Mouse (Mus musculus) midbrain, embryonic 13.5 days (tissue): ENCODE data around the gene Tgoln1. TPM values are rescaled to one million over a fixed set of nuclear protein-coding genes. Genes with fewer than 3 reads are reported as not detected.

Experiments used
- ATAC-seq: fragments of 200-750 bp; cut with Nextera tagmentation; 2 replicates; pipeline ENCODE4 v1.8.0; 2017; ENCODE audit warnings: mild to moderate bottlenecking, moderate TSS enrichment, moderate library complexity
- H3K27ac ChIP-seq: fragments of 300-500 bp; sonication (generic); 2 replicates; pipeline ENCODE4 v1.5.1; 2015; ENCODE audit warnings: inconsistent platforms, mild to moderate bottlenecking, moderate library complexity
- H3K27me3 ChIP-seq: fragments of 300-500 bp; sonication (generic); 2 replicates; pipeline ENCODE4 v1.6.1; 2015; ENCODE audit warnings: mild to moderate bottlenecking, inconsistent platforms
- H3K36me3 ChIP-seq: fragments of 300-500 bp; sonication (generic); 2 replicates; pipeline ENCODE4 v1.6.1; 2015; ENCODE audit warnings: mild to moderate bottlenecking, inconsistent platforms
- H3K4me1 ChIP-seq: fragments of 300-500 bp; sonication (generic); replicated peaks from 2 replicates; pipeline ENCODE4 v1.6.1; 2015; ENCODE audit warnings: inconsistent platforms
- H3K4me2 ChIP-seq: fragments of 300-500 bp; sonication (generic); replicated peaks from 2 replicates; pipeline ENCODE4 v1.6.1; 2015; ENCODE audit warnings: moderate library complexity, mild to moderate bottlenecking, inconsistent platforms
- H3K4me3 ChIP-seq: fragments of 300-500 bp; sonication (generic); replicated peaks from 2 replicates; pipeline ENCODE4 v1.5.1; 2015; ENCODE audit warnings: mild to moderate bottlenecking, inconsistent platforms
- H3K9ac ChIP-seq: fragments of 300-500 bp; sonication (generic); replicated peaks from 2 replicates; pipeline ENCODE4 v1.6.1; 2015; ENCODE audit warnings: mild to moderate bottlenecking, inconsistent platforms
- H3K9me3 ChIP-seq: fragments of 300-500 bp; sonication (generic); 2 replicates; pipeline ENCODE4 v1.6.1; 2016; ENCODE audit warnings: mild to moderate bottlenecking, inconsistent platforms
- WGBS: fragments of 180-500 bp; shearing (Covaris S2); methylation state at CpG from one replicate; pipeline ENCODE4 v1.1.7; 2015; 5-methylcytosine and 5-hydroxymethylcytosine counted together
- polyA plus RNA-seq: library from polyadenylated mRNA; unstranded; fragments of >200 nt; fragmentation: Nextera tagmentation; extraction: Ambion mirVana; gene quantifications from 2 replicates; pipeline ENCODE4 v1.2.1, GENCODE M21; 2015

Gene Tgoln1
- polyA plus RNA-seq, 1 experiment from 2014 or later = 39.6 TPM

- Histone ChIP-seq H3K27me3 (no peaks in the 10 kb centered on the region), H3K4me2 (no peak overlapping the region), H3K27ac (no peak overlapping the region), H3K9ac (no peak overlapping the region), H3K36me3 (peaks cover 15% of the 10 kb centered on the region), H3K4me1 (no peaks in the 10 kb centered on the region), H3K9me3 (no peaks in the 10 kb centered on the region), H3K4me3 (no peak overlapping the region)
- ATAC-seq = no peak
- WGBS = 88% methylated on average over 4 of the region's 4 CpGs
Measured at GRCm38 (mm10) chr6:72583211-72583839, 33.5 kb downstream of the Tgoln1 start.

- H3K36me3 ChIP-seq = peaks cover 22% of the 10 kb centered on the region
Measured at GRCm38 (mm10) chr6:72581625-72582382, 35.0 kb downstream of the Tgoln1 start.

GRCm38 (mm10) chr6:72576041-72576440 lies 40.8 kb downstream of the Tgoln1 start:
- Histone ChIP-seq H3K9ac (no peak overlapping the region), H3K4me2 (no peak overlapping the region), H3K4me1 (no peaks in the 10 kb centered on the region), H3K27ac (no peak overlapping the region), H3K4me3 (no peak overlapping the region), H3K27me3 (no peaks in the 10 kb centered on the region), H3K36me3 (peaks cover 43% of the 10 kb centered on the region), H3K9me3 (no peaks in the 10 kb centered on the region)
- ATAC-seq = no peak
- 93% methylated on average over 3 of the region's 3 CpGs for WGBS

More at GRCm38 (mm10) chr6:72581625-72582382, 35.0 kb downstream of the Tgoln1 start:
- Histone ChIP-seq H3K9me3 (no peaks in the 10 kb centered on the region), H3K27me3 (no peaks in the 10 kb centered on the region), H3K4me1 (no peaks in the 10 kb centered on the region), H3K27ac (no peak overlapping the region), H3K4me3 (no peak overlapping the region), H3K9ac (no peak overlapping the region; the same call in 1 of the 2 replicates), H3K4me2 (no peak overlapping the region)
- WGBS = 73% methylated on average over 11 of the region's 11 CpGs
- no peak for ATAC-seq

GRCm38 (mm10) chr6:72571826-72572225 lies 45.0 kb downstream of the Tgoln1 start:
- ATAC-seq = no peak
- H3K36me3 ChIP-seq = peaks cover 32% of the 10 kb centered on the region
- no peak overlapping the region for H3K9ac ChIP-seq
- H3K4me1 ChIP-seq = no peaks in the 10 kb centered on the region
- no peak overlapping the region for H3K4me3 ChIP-seq
- no peak overlapping the region for H3K4me2 ChIP-seq
- H3K27me3 ChIP-seq = no peaks in the 10 kb centered on the region
- H3K27ac ChIP-seq = no peak overlapping the region
- 50% methylated on average over 3 of the region's 3 CpGs for WGBS
- H3K9me3 ChIP-seq = no peaks in the 10 kb centered on the region

GRCm38 (mm10) chr6:72570644-72571397 lies 46.0 kb downstream of the Tgoln1 start:
- no peak for ATAC-seq
- Histone ChIP-seq H3K36me3 (peaks cover 27% of the 10 kb centered on the region), H3K27ac (no peak overlapping the region), H3K9me3 (no peaks in the 10 kb centered on the region), H3K27me3 (no peaks in the 10 kb centered on the region), H3K4me2 (no peak overlapping the region), H3K4me1 (peaks cover 2% of the 10 kb centered on the region; the same call in 1 of the 2 replicates), H3K9ac (no peak overlapping the region), H3K4me3 (no peak overlapping the region)
- 88% methylated on average over 10 of the region's 10 CpGs for WGBS

GRCm38 (mm10) chr6:72568736-72569135 lies 48.1 kb downstream of the Tgoln1 start:
- WGBS = 90% methylated on average over 10 of the region's 10 CpGs
- no peaks in the 10 kb centered on the region for H3K27me3 ChIP-seq
- H3K4me1 ChIP-seq = peaks cover 5% of the 10 kb centered on the region; the same call in 1 of the 2 replicates
- H3K36me3 ChIP-seq = peaks cover 13% of the 10 kb centered on the region
- H3K9me3 ChIP-seq = no peaks in the 10 kb centered on the region
- H3K4me3 ChIP-seq = no peak overlapping the region
- ATAC-seq = no peak
- no peak overlapping the region for H3K27ac ChIP-seq
- no peak overlapping the region for H3K9ac ChIP-seq
- no peak overlapping the region for H3K4me2 ChIP-seq

- H3K4me2 ChIP-seq = no peak overlapping the region
- no peaks in the 10 kb centered on the region for H3K27me3 ChIP-seq
- no peaks in the 10 kb centered on the region for H3K9me3 ChIP-seq
- peaks cover 11% of the 10 kb centered on the region for H3K36me3 ChIP-seq
- peaks cover 5% of the 10 kb centered on the region; the same call in 1 of the 2 replicates for H3K4me1 ChIP-seq
- H3K9ac ChIP-seq = no peak overlapping the region
- no peak for ATAC-seq
- WGBS = 87% methylated on average over 5 of the region's 5 CpGs
- H3K4me3 ChIP-seq = no peak overlapping the region
- no peak overlapping the region for H3K27ac ChIP-seq
Measured at GRCm38 (mm10) chr6:72567508-72567907, 49.3 kb downstream of the Tgoln1 start.

- Histone ChIP-seq H3K27me3 (no peaks in the 10 kb centered on the region), H3K4me1 (peaks cover 5% of the 10 kb centered on the region; the same call in 1 of the 2 replicates), H3K4me3 (no peak overlapping the region), H3K9me3 (no peaks in the 10 kb centered on the region), H3K9ac (no peak overlapping the region), H3K27ac (no peak overlapping the region), H3K4me2 (no peak overlapping the region), H3K36me3 (peaks cover 11% of the 10 kb centered on the region)
- ATAC-seq = peak; percentile 87
- WGBS = 2% methylated on average over 4 of the region's 4 CpGs
Measured at GRCm38 (mm10) chr6:72566044-72566443, 50.8 kb downstream of the Tgoln1 start.

- WGBS = 75% methylated on average over 7 of the region's 7 CpGs
- H3K9ac ChIP-seq = no peak overlapping the region
- H3K4me3 ChIP-seq = no peak overlapping the region
- ATAC-seq = peak; percentile 38
- H3K36me3 ChIP-seq = peaks cover 11% of the 10 kb centered on the region
- no peak overlapping the region for H3K27ac ChIP-seq
- H3K4me2 ChIP-seq = no peak overlapping the region
- H3K4me1 ChIP-seq = peaks cover 5% of the 10 kb centered on the region; the same call in 1 of the 2 replicates
- no peaks in the 10 kb centered on the region for H3K9me3 ChIP-seq
- H3K27me3 ChIP-seq = no peaks in the 10 kb centered on the region
Measured at GRCm38 (mm10) chr6:72565506-72565905, 51.3 kb downstream of the Tgoln1 start.

- H3K9ac ChIP-seq = no peak overlapping the region
- peaks cover under 1% of the 10 kb centered on the region; the same call in 1 of the 2 replicates for H3K36me3 ChIP-seq
- no peak overlapping the region for H3K27ac ChIP-seq
- H3K4me2 ChIP-seq = no peak overlapping the region
- no peak for ATAC-seq
- H3K9me3 ChIP-seq = no peaks in the 10 kb centered on the region
- WGBS = 86% methylated on average over 5 of the region's 5 CpGs
- H3K4me3 ChIP-seq = no peak overlapping the region
- H3K4me1 ChIP-seq = peaks cover 7% of the 10 kb centered on the region; the same call in 1 of the 2 replicates
- no peaks in the 10 kb centered on the region for H3K27me3 ChIP-seq
Measured at GRCm38 (mm10) chr6:72562894-72563293, 53.9 kb downstream of the Tgoln1 start.

- Histone ChIP-seq H3K4me3 (no peak overlapping the region), H3K4me1 (peaks cover 7% of the 10 kb centered on the region; the same call in 1 of the 2 replicates), H3K36me3 (no peaks in the 10 kb centered on the region), H3K9ac (no peak overlapping the region), H3K27me3 (no peaks in the 10 kb centered on the region), H3K9me3 (no peaks in the 10 kb centered on the region), H3K27ac (no peak overlapping the region), H3K4me2 (no peak overlapping the region)
- no peak for ATAC-seq
- 58% methylated on average over 6 of the region's 6 CpGs for WGBS
Measured at GRCm38 (mm10) chr6:72562486-72562885, 54.3 kb downstream of the Tgoln1 start.

GRCm38 (mm10) chr6:72560801-72561200 lies 56.0 kb downstream of the Tgoln1 start:
- ATAC-seq = no peak
- Histone ChIP-seq H3K4me3 (no peak overlapping the region), H3K9me3 (no peaks in the 10 kb centered on the region), H3K36me3 (no peaks in the 10 kb centered on the region), H3K27ac (no peak overlapping the region), H3K4me2 (no peak overlapping the region), H3K4me1 (peaks cover 6% of the 10 kb centered on the region; the same call in 1 of the 2 replicates), H3K27me3 (no peaks in the 10 kb centered on the region), H3K9ac (no peak overlapping the region)
- 77% methylated on average over 8 of the region's 8 CpGs for WGBS
